Mouse (Mus musculus) liver, embryonic 13.5 days (tissue): ENCODE measurements at regions not wholly inside any gene's neighbourhood (a gene's known extent, or its start where the extent isn't known, plus 50 kb on each side); places are given as distances from the start of the nearest gene placed in this dataset.

Experiments used
- ATAC-seq: fragments of 200-750 bp; cut with Nextera tagmentation; 2 replicates; pipeline ENCODE4 v1.8.0; 2017; ENCODE audit warnings: low read depth, mild to moderate bottlenecking, moderate number of reproducible peaks, moderate library complexity
- DNase-seq: peaks from one replicate; pipeline ENCODE4 v3.0.0; 2022
- H3K27ac ChIP-seq: fragments of 300-500 bp; sonication (generic); 2 replicates; pipeline ENCODE4 v1.5.1; 2015; ENCODE audit warnings: moderate library complexity, mild to moderate bottlenecking, inconsistent platforms
- H3K27me3 ChIP-seq: fragments of 300-500 bp; sonication (generic); 2 replicates; pipeline ENCODE4 v1.6.1; 2015; ENCODE audit warnings: mild to moderate bottlenecking, inconsistent platforms
- H3K36me3 ChIP-seq: fragments of 300-500 bp; sonication (generic); 2 replicates; pipeline ENCODE4 v1.6.1; 2015; ENCODE audit warnings: mild to moderate bottlenecking, inconsistent platforms
- H3K4me1 ChIP-seq: fragments of 300-500 bp; sonication (generic); replicated peaks from 2 replicates; pipeline ENCODE4 v1.6.1; 2015; ENCODE audit warnings: inconsistent platforms
- H3K4me2 ChIP-seq: fragments of 300-500 bp; sonication (generic); 2 replicates; pipeline ENCODE4 v1.6.1; 2015; ENCODE audit warnings: inconsistent platforms, mild to moderate bottlenecking, moderate library complexity
- H3K4me3 ChIP-seq: fragments of 300-500 bp; sonication (generic); replicated peaks from 2 replicates; pipeline ENCODE4 v1.5.1; 2015; ENCODE audit warnings: mild to moderate bottlenecking, inconsistent platforms
- H3K9ac ChIP-seq: fragments of 300-500 bp; sonication (generic); 2 replicates; pipeline ENCODE4 v1.6.1; 2015; ENCODE audit warnings: mild to moderate bottlenecking, inconsistent platforms
- H3K9me3 ChIP-seq: fragments of 300-500 bp; sonication (generic); replicated peaks from 2 replicates; pipeline ENCODE4 v1.6.1; 2016; ENCODE audit warnings: inconsistent platforms
- whole genome bisulfite sequencing: fragments of 180-500 bp; shearing (Covaris S2); methylation state at CpG from one replicate; pipeline ENCODE4 v1.1.7; 2015; ENCODE audit not compliant: insufficient replicate concordance; 5-methylcytosine and 5-hydroxymethylcytosine counted together

DNA sequence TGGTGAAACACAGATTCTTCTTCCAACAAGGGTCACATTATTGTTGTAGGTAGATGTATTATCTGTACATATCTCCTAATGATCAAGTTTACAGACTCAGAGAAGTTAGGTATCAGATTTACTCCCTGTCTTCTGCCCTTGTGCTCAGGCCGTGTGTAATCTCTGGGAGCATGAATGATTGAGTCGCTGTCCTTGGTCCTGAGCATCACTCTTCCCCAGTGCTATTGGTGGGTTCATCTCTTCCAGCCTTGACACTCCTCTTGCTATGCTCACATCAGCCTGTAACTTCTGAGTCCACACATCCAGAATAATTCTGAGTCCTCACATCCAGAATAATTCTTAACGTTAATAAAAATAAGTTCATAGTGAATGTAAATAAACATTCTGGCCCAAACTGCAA, 295.6 kb downstream of the Basp1 start:
- Histone ChIP-seq H3K36me3 (no peaks in the 10 kb centered on the region), H3K4me3 (no peak overlapping the region), H3K27me3 (no peaks in the 10 kb centered on the region), H3K4me2 (no peak overlapping the region), H3K9ac (no peak overlapping the region), H3K9me3 (no peaks in the 10 kb centered on the region), H3K4me1 (no peaks in the 10 kb centered on the region), H3K27ac (no peak overlapping the region)
- no peak for ATAC-seq
- 37% methylated on average over 3 of the region's 3 CpGs for WGBS
- DNase-seq: no peak

DNA sequence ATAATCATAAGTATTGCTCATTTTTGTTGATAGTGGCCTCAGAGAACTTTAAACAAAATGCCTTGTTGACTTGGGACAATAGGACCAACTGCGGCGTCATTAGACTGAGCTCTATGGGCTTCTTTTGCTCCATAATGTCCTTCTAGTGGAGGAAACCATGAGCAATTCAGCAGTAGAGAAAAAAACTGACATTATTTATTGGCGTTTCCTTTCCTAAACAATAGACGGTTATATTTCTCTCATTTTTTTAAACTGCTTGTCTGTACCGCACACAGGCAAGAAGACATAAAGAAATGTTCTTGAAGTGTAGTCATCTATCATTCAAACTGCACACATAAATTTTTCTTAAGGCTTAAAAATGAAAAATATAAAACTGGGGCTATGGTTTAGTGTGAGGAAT, 310.8 kb downstream of the Basp1 start:
- no peak overlapping the region for H3K9ac ChIP-seq
- H3K9me3 ChIP-seq: no peaks in the 10 kb centered on the region
- H3K36me3 ChIP-seq: no peaks in the 10 kb centered on the region
- H3K4me2 ChIP-seq: no peak overlapping the region
- H3K27me3 ChIP-seq: no peaks in the 10 kb centered on the region
- H3K4me3 ChIP-seq: no peak overlapping the region
- no peak for ATAC-seq
- DNase-seq: no peak
- H3K27ac ChIP-seq: no peak overlapping the region
- 64% methylated on average over 5 of the region's 5 CpGs for WGBS
- H3K4me1 ChIP-seq: no peaks in the 10 kb centered on the region

DNA sequence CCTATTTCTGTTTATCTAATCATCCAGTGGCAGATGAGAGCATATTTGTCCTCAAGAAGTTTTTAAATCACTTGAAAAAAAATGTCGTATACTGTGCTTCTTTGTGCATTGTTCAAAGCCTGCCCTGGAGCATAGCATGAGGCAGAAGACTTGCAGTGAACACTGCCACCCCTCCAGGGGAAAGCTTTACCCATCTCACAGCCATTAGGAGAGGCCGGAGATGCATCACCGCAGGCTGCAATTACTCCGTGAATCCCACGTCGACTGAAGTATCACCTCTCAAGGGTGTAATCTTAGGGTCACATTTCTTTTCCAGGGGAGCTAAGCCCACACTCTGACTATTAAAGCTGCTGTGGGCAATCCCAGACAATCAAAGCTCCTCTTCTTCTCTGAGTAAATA, 319.8 kb downstream of the Basp1 start:
- WGBS: 41% methylated on average over 6 of the region's 6 CpGs
- Histone ChIP-seq H3K9ac (no peak overlapping the region), H3K9me3 (no peaks in the 10 kb centered on the region), H3K27me3 (no peaks in the 10 kb centered on the region), H3K4me3 (no peak overlapping the region), H3K27ac (no peak overlapping the region), H3K36me3 (no peaks in the 10 kb centered on the region), H3K4me1 (no peaks in the 10 kb centered on the region), H3K4me2 (no peak overlapping the region)
- no peak for ATAC-seq
- DNase-seq: no peak

DNA sequence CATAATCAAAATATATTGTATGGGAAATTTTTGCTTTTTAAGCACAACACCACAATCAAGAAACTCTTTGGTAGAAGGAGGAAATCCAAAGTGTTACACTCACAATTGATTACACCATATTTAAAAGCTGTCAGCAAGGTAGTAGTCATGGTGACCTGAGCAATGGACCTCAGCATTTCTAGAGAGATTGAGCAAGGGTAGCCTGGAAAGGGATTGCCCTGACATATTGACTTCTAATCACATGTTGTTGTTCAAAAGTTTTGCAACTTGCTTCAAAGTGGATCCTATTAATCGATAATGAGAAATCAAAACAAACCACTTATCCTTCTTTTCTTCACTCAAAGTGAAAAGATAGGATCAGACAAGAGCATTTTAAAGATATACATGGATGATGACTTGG, 343.9 kb downstream of the Basp1 start:
- H3K36me3 ChIP-seq: no peaks in the 10 kb centered on the region
- H3K4me2 ChIP-seq: no peak overlapping the region
- H3K9ac ChIP-seq: no peak overlapping the region
- no peak for ATAC-seq
- H3K4me3 ChIP-seq: no peak overlapping the region
- WGBS: 79% methylated on average over 1 of the region's 1 CpGs
- DNase-seq: no peak
- H3K9me3 ChIP-seq: no peaks in the 10 kb centered on the region
- H3K4me1 ChIP-seq: no peaks in the 10 kb centered on the region
- no peak overlapping the region for H3K27ac ChIP-seq
- H3K27me3 ChIP-seq: no peaks in the 10 kb centered on the region

DNA sequence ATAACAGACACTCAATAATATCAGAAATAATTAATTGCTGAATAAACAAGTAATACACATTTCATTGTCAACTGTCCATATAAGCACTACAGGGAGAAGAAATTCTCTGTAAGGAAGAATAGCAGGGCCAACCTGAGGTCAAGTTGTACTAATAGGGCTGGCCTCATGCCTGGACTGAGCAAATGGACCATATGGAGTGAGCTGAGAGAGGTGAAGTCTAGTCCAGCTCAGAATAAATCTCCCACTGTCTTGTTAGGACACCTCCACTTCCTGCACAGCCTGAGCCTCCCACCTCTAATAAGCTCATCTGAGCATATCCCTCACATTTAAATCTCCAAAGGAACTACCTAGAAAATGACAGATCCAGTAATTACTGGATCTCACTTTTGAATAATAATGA, 354.2 kb downstream of the Basp1 start:
- H3K27me3 ChIP-seq: no peaks in the 10 kb centered on the region
- H3K4me1 ChIP-seq: no peaks in the 10 kb centered on the region
- H3K9ac ChIP-seq: no peak overlapping the region
- H3K27ac ChIP-seq: no peak overlapping the region
- H3K4me3 ChIP-seq: no peak overlapping the region
- no peaks in the 10 kb centered on the region for H3K9me3 ChIP-seq
- no peak overlapping the region for H3K4me2 ChIP-seq
- no peak for ATAC-seq
- no peak for DNase-seq
- no peaks in the 10 kb centered on the region for H3K36me3 ChIP-seq

DNA sequence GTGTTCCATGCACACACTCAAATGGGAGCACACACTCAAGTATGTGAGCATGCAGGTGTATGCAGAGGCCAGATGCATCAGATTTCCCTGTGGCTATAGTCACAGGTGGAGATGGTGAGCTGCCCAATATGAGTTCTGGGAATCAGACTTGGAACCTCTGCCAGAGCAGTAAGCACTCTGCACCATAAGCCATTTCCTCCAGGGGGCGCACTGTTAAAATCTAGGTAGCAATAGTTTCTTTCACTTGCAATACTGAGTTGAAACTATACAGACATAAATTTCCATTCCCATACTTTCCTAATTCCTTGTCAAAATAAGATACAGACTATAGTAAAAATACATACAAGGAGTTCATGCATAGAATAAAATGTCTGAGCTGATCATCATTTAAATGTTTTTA, 365.7 kb downstream of the Basp1 start:
- 13% methylated on average over 1 of the region's 1 CpGs for WGBS
- no peak overlapping the region for H3K4me2 ChIP-seq
- no peaks in the 10 kb centered on the region for H3K9me3 ChIP-seq
- ATAC-seq (no peak), DNase-seq (peak; percentile 3)
- no peaks in the 10 kb centered on the region for H3K27me3 ChIP-seq
- no peak overlapping the region for H3K27ac ChIP-seq
- H3K9ac ChIP-seq: no peak overlapping the region
- no peak overlapping the region for H3K4me3 ChIP-seq
- no peaks in the 10 kb centered on the region for H3K4me1 ChIP-seq
- H3K36me3 ChIP-seq: no peaks in the 10 kb centered on the region

DNA sequence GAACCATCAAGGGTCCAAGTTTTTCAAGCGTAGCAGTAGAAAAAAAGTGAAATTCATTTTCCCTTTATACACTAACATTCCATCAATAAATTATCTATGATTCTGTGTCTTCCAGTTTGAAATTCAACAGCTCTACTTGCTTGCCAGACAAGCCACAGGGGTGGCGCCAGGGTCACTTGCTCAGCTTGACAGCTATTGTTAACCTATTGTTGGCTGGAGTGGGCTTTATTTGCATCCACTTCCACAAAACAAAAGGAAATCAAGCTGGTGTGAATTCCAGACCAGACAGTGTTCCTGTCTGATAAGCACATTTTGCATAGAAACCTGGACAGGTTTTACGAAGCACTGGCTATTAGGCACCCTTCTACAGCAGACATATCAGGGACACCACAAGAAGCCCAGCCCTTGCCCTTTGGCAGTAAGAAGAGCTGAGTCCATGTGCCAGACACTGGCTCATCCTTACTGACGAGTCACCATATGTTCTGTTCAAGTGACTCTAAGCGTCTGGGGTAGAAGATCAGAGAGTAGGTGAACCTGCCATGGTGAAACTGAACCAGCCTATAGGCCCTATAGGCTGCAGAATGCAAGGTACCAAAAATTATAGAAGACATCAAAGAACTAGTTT, 366.9 kb downstream of the Basp1 start:
- H3K4me2 ChIP-seq: no peak overlapping the region
- no peak overlapping the region for H3K9ac ChIP-seq
- no peaks in the 10 kb centered on the region for H3K27me3 ChIP-seq
- H3K36me3 ChIP-seq: no peaks in the 10 kb centered on the region
- no peaks in the 10 kb centered on the region for H3K4me1 ChIP-seq
- 53% methylated on average over 5 of the region's 5 CpGs for WGBS
- no peak overlapping the region for H3K27ac ChIP-seq
- DNase-seq: no peak
- H3K9me3 ChIP-seq: no peaks in the 10 kb centered on the region
- no peak overlapping the region for H3K4me3 ChIP-seq
- no peak for ATAC-seq

DNA sequence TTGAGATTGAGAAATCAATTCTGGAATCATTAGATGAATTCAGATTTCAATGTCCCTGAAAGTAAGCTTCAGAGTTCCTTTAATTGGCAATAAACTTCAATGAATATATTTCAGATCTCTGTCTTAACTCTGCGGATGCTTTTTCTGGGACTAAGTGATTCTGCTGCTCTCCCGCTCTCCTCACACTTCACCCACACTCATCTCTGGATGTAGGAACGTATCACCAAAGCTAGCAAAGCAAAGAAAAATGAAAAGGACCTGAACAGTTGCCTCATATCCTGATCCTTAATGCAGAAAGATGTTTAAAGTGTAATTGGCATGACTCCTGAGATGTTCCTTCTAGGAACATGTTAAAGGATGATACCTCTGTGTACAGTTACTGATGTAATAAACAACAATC, 377.3 kb downstream of the Basp1 start:
- WGBS: 80% methylated on average over 3 of the region's 3 CpGs
- Histone ChIP-seq H3K9me3 (no peaks in the 10 kb centered on the region), H3K27me3 (no peaks in the 10 kb centered on the region), H3K4me3 (no peak overlapping the region), H3K9ac (no peak overlapping the region), H3K36me3 (no peaks in the 10 kb centered on the region), H3K4me1 (no peaks in the 10 kb centered on the region), H3K4me2 (no peak overlapping the region), H3K27ac (no peak overlapping the region)
- ATAC-seq (no peak), DNase-seq (no peak)

DNA sequence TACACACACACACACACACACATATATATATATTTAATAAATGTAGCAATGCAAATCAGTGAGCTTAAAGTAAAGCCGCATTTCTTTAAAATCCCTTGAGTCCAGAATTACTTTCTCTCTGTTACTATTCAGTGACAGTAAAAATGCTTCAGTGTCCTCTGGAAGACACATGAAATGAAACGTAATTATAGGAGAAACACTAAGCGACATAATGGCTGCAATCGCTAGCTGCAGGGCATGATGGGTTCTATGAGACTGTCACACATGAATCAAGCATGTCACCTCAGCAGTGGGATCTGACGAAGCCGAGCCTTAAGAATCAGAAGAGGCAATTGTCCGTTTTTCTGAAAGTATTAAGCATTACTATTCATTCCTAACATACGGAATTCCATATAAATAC, 385.7 kb downstream of the Basp1 start:
- no peaks in the 10 kb centered on the region for H3K27me3 ChIP-seq
- H3K4me1 ChIP-seq: no peaks in the 10 kb centered on the region
- H3K4me3 ChIP-seq: no peak overlapping the region
- H3K36me3 ChIP-seq: no peaks in the 10 kb centered on the region
- no peak overlapping the region for H3K27ac ChIP-seq
- ATAC-seq: no peak
- H3K9ac ChIP-seq: no peak overlapping the region
- H3K4me2 ChIP-seq: no peak overlapping the region
- no peaks in the 10 kb centered on the region for H3K9me3 ChIP-seq
- 81% methylated on average over 8 of the region's 8 CpGs for WGBS
- no peak for DNase-seq

DNA sequence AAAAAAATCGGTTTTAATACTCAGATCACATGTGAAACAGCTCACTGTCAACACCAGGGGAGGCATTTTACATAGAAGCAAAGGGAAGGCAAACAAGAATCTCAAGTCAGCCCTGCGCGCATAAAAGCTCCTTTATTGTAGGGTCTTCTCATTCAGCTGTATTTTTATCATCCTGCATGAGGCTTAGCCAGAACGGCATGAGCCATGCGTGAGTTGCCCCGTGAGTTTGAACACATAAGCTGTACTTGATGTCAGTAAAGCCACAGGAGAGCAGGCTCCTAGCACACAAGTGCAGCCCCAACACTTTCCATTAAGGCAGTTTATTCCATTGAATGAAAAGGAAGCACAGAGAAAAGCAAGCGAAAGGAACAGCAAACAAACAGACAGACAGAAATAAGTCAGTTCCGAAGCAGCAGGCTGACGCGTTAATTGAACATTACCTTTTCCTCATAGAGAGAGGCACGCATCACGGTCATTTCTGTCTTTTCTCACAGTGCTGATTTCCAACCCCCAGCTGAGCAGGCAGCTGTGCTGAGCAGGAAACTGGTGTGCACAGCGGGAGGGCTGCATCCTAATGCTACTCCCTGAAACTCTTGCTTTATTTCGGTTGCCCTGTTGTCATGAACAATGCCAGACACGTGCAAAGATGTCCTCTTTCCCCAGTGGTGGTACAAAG, 386.6 kb downstream of the Basp1 start:
- Histone ChIP-seq H3K9me3 (no peaks in the 10 kb centered on the region), H3K9ac (no peak overlapping the region), H3K4me1 (no peaks in the 10 kb centered on the region), H3K27me3 (no peaks in the 10 kb centered on the region), H3K4me2 (no peak overlapping the region), H3K27ac (no peak overlapping the region), H3K4me3 (no peak overlapping the region), H3K36me3 (no peaks in the 10 kb centered on the region)
- DNase-seq (no peak), ATAC-seq (no peak)
- 17% methylated on average over 15 of the region's 15 CpGs for WGBS

DNA sequence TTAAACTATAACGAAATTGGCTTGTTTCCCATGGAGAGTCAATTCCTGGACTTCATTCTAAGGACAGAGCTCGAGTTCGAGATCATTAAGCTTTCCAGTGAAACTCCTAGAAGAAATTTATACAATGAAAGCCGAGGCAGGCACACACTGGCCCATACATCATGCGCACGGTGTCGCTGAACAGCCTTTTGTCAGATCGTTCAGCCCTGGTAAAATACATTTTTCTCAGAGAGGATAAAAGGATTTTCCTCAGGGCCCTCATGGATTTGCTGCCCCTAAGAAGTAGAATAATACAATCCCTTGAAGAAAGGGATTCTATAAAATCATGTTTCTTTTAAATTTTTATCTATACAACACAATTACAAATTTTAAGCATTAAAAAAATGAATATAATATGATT, 387.2 kb downstream of the Basp1 start:
- Histone ChIP-seq H3K9me3 (no peaks in the 10 kb centered on the region), H3K27me3 (no peaks in the 10 kb centered on the region), H3K27ac (no peak overlapping the region), H3K4me1 (no peaks in the 10 kb centered on the region), H3K4me2 (no peak overlapping the region), H3K9ac (no peak overlapping the region), H3K4me3 (no peak overlapping the region), H3K36me3 (no peaks in the 10 kb centered on the region)
- ATAC-seq (no peak), DNase-seq (no peak)
- 64% methylated on average over 8 of the region's 8 CpGs for WGBS

DNA sequence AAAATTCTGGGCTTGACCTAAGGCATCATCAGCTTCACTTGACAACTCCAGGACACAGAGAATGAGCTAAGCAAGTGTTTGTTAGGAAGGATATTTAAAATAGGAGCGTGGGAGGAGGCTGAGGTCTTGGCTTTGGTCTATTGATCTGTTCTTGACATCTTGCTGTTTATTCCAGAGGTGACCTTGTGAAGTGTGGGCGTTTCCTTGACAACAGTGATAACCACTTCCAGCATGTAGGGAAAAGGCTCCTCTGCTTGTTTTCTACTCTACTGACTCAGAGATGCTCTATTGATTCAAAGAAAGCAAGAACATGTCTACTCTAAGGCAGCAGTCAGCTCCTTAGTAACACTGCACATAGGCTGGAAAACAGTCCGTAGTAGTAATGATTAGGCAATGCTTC, 392.6 kb downstream of the Basp1 start:
- H3K9ac ChIP-seq: no peak overlapping the region
- H3K4me3 ChIP-seq: no peak overlapping the region
- H3K27ac ChIP-seq: no peak overlapping the region
- WGBS: 43% methylated on average over 3 of the region's 3 CpGs
- no peaks in the 10 kb centered on the region for H3K36me3 ChIP-seq
- DNase-seq (no peak), ATAC-seq (no peak)
- no peaks in the 10 kb centered on the region for H3K27me3 ChIP-seq
- no peaks in the 10 kb centered on the region for H3K4me1 ChIP-seq
- no peaks in the 10 kb centered on the region for H3K9me3 ChIP-seq
- no peak overlapping the region for H3K4me2 ChIP-seq
